8 mouse cellular contexts compared by ENCODE assay signal in genomic region chr5:135134534-135134933, GRCm38 (mm10). TPM values are rescaled to one million over a fixed set of nuclear protein-coding genes. Genes with fewer than 3 reads are reported as not detected.
DNase-seq lines count a peak whose midpoint lies in the region; ATAC-seq lines count a peak whose summit lies in the region.

No protein-coding gene starts in this region.

- no peak for ATAC-seq in heart, embryonic 12.5 days (ENCODE audit: insufficient number of reproducible peaks, low FRiP score)
- ATAC-seq in megakaryocyte-erythroid progenitor cell, adult 5-6 weeks (replicated peaks; ENCODE audit: low FRiP score, low TSS enrichment, poor library complexity, severe bottlenecking): peak; percentile 24; the same call in 1 of the 2 replicates
- ATAC-seq in stomach, embryonic 14.5 days (ENCODE audit: insufficient number of reproducible peaks, insufficient read depth, low FRiP score, low read depth): no peak

- no peak overlapping the region for H3K9ac ChIP-seq in heart, embryonic 12.5 days
- H3K9ac ChIP-seq in stomach, embryonic 14.5 days (replicated peaks; ENCODE audit: low read depth, low read length): no peak overlapping the region

- peak overlapping the region; percentile 55 for H3K4me2 ChIP-seq in heart, embryonic 12.5 days
- peak overlapping the region; percentile 32 for H3K4me2 ChIP-seq in stomach, embryonic 14.5 days (replicated peaks; ENCODE audit: low read depth, low read length)

- DNase-seq in layer of hippocampus, postnatal 25 days (ENCODE audit: extremely low spot score in 1 of 2, low spot score in 1 of 2): peak; percentile 17 to 46
- no peak for DNase-seq in layer of hippocampus, adult 8-10 months (ENCODE audit: low spot score in 2 of 2)
- peak; percentile 52 for DNase-seq in brain, adult 2 months (ENCODE audit: low read depth, low spot score)
- peak; percentile 67 to 73 for DNase-seq in kidney, postnatal 4 days
- no peak for DNase-seq in right cerebral cortex, adult 18-20 months

- H3K4me1 ChIP-seq in heart, embryonic 12.5 days (replicated peaks): peaks cover 10% of the 10 kb centered on the region
- 0 out of 2 replicates have a peak, but pooled peaks cover 5% of the 10 kb centered on the region for H3K4me1 ChIP-seq in stomach, embryonic 14.5 days (ENCODE audit: control insufficient read depth, insufficient read depth, low read length)

- no peak overlapping the region for H3K27ac ChIP-seq in heart, embryonic 12.5 days (ENCODE audit: poor library complexity, severe bottlenecking)
- no peak overlapping the region for H3K27ac ChIP-seq in stomach, embryonic 14.5 days (ENCODE audit: low read length)

- peaks cover 67% of the 10 kb centered on the region for H3K27me3 ChIP-seq in heart, embryonic 12.5 days (replicated peaks)
- peaks cover 24% of the 10 kb centered on the region for H3K27me3 ChIP-seq in stomach, embryonic 14.5 days (ENCODE audit: control insufficient read depth, insufficient read depth, low read length)

- H3K4me3 ChIP-seq in heart, embryonic 12.5 days: peak overlapping the region; percentile 25
- H3K4me3 ChIP-seq in stomach, embryonic 14.5 days (ENCODE audit: low read depth, low read length): peak overlapping the region; percentile 9; the same call in 1 of the 2 replicates

- no peaks in the 10 kb centered on the region for H3K36me3 ChIP-seq in heart, embryonic 12.5 days
- no peaks in the 10 kb centered on the region for H3K36me3 ChIP-seq in stomach, embryonic 14.5 days (ENCODE audit: control insufficient read depth, insufficient read depth, low read length)

- peaks cover 6% of the 10 kb centered on the region for H3K9me3 ChIP-seq in heart, embryonic 12.5 days (replicated peaks)
- no peaks in the 10 kb centered on the region for H3K9me3 ChIP-seq in stomach, embryonic 14.5 days (ENCODE audit: control insufficient read depth, low read depth, low read length)

- 5% methylated on average over 8 of the region's 8 CpGs for WGBS in heart, embryonic 12.5 days
- WGBS in stomach, embryonic 14.5 days: 6% methylated on average over 8 of the region's 8 CpGs

RNA-seq across cellular contexts. Expression of gene Tbl2, which starts 14.9 kb away (rescaled TPM):
- total RNA-seq in layer of hippocampus, postnatal 25 days (2021): 10 to 100 TPM; 32.1 to 34.4 TPM
- 10 to 100 TPM; 25.4 to 34.4 (median 28.4) TPM for total RNA-seq in layer of hippocampus, adult 8-10 months (2022)
- polyA plus RNA-seq in heart, embryonic 12.5 days (2016; fragmentation: Nextera tagmentation; extraction: Ambion mirVana): 26.8 and 27.2 TPM in 2 replicates
- 11.6 and 13.3 TPM in 2 replicates for total RNA-seq in megakaryocyte-erythroid progenitor cell, adult 5-6 weeks (2014; fragmentation: Nextera tagmentation)
- total RNA-seq in megakaryocyte-erythroid progenitor cell, adult 5-6 weeks (2017): 19.8 and 20.4 TPM in 2 replicates
- polyA plus RNA-seq in stomach, embryonic 14.5 days (2014; fragmentation: Nextera tagmentation; extraction: Ambion mirVana): 24.8 and 28.5 TPM in 2 replicates

RNA-seq across cellular contexts. Expression of gene Bcl7b, which starts 33.5 kb away (rescaled TPM):
- total RNA-seq in layer of hippocampus, postnatal 25 days (2021): 10 to 100 TPM; 49.6 to 53.7 TPM
- total RNA-seq in layer of hippocampus, adult 8-10 months (2022): 10 to 100 TPM; 46.6 to 51.8 (median 49.6) TPM
- 34.2 and 38.2 TPM in 2 replicates for polyA plus RNA-seq in heart, embryonic 12.5 days (2016; fragmentation: Nextera tagmentation; extraction: Ambion mirVana)
- 37.2 and 48.3 TPM in 2 replicates for total RNA-seq in megakaryocyte-erythroid progenitor cell, adult 5-6 weeks (2014; fragmentation: Nextera tagmentation)
- total RNA-seq in megakaryocyte-erythroid progenitor cell, adult 5-6 weeks (2017): 25.1 and 33.3 TPM in 2 replicates
- 45.1 and 48.9 TPM in 2 replicates for polyA plus RNA-seq in stomach, embryonic 14.5 days (2014; fragmentation: Nextera tagmentation; extraction: Ambion mirVana)

RNA-seq across cellular contexts. Expression of gene Mlxipl, which starts 44.8 kb away (rescaled TPM):
- 1 to 10 TPM; 3.1 to 5.8 TPM for total RNA-seq in layer of hippocampus, postnatal 25 days (2021)
- 10 to 100 TPM in 2 of 4 experiments, 1 to 10 TPM in 2; 4.5 to 17.6 (median 11.8) TPM for total RNA-seq in layer of hippocampus, adult 8-10 months (2022)
- polyA plus RNA-seq in heart, embryonic 12.5 days (2016; fragmentation: Nextera tagmentation; extraction: Ambion mirVana): 0.59 and 1.0 TPM in 2 replicates
- not detected in 2 replicates for total RNA-seq in megakaryocyte-erythroid progenitor cell, adult 5-6 weeks (2014; fragmentation: Nextera tagmentation)
- not detected in 2 replicates for total RNA-seq in megakaryocyte-erythroid progenitor cell, adult 5-6 weeks (2017)
- polyA plus RNA-seq in stomach, embryonic 14.5 days (2014; fragmentation: Nextera tagmentation; extraction: Ambion mirVana): 2.7 and 3.6 TPM in 2 replicates

RNA-seq across cellular contexts. Expression of gene Baz1b, which starts 52.5 kb away (rescaled TPM):
- total RNA-seq in layer of hippocampus, postnatal 25 days (2021): 10 to 100 TPM; 65.5 to 72.7 TPM
- total RNA-seq in layer of hippocampus, adult 8-10 months (2022): 10 to 100 TPM; 67.3 to 95.8 (median 83.4) TPM
- 37.2 and 38.4 TPM in 2 replicates for polyA plus RNA-seq in heart, embryonic 12.5 days (2016; fragmentation: Nextera tagmentation; extraction: Ambion mirVana)
- total RNA-seq in megakaryocyte-erythroid progenitor cell, adult 5-6 weeks (2014; fragmentation: Nextera tagmentation): 128 and 135 TPM in 2 replicates
- 154 and 160 TPM in 2 replicates for total RNA-seq in megakaryocyte-erythroid progenitor cell, adult 5-6 weeks (2017)
- 60.3 and 60.7 TPM in 2 replicates for polyA plus RNA-seq in stomach, embryonic 14.5 days (2014; fragmentation: Nextera tagmentation; extraction: Ambion mirVana)

RNA-seq across cellular contexts. Expression of gene Vps37d, which starts 56.5 kb away (rescaled TPM):
- 10 to 100 TPM; 30.4 to 32.8 TPM for total RNA-seq in layer of hippocampus, postnatal 25 days (2021)
- total RNA-seq in layer of hippocampus, adult 8-10 months (2022): 10 to 100 TPM; 26.0 to 29.5 (median 28.7) TPM
- polyA plus RNA-seq in heart, embryonic 12.5 days (2016; fragmentation: Nextera tagmentation; extraction: Ambion mirVana): 4.4 and 4.7 TPM in 2 replicates
- not detected in 2 replicates for total RNA-seq in megakaryocyte-erythroid progenitor cell, adult 5-6 weeks (2014; fragmentation: Nextera tagmentation)
- total RNA-seq in megakaryocyte-erythroid progenitor cell, adult 5-6 weeks (2017): 0.38 TPM in 1 of 2 replicates, not detected in the other
- polyA plus RNA-seq in stomach, embryonic 14.5 days (2014; fragmentation: Nextera tagmentation; extraction: Ambion mirVana): 7.2 and 7.7 TPM in 2 replicates

Comparison
In these comparisons a context has a peak if more than half of its experiments do, and no peak if none do; other contexts are left out.
1. DNase-seq: peak in layer of hippocampus, postnatal 25 days (2 of 2), brain, adult 2 months (single experiment) and kidney, postnatal 4 days (2 of 2); none in layer of hippocampus, adult 8-10 months (0 of 2) and right cerebral cortex, adult 18-20 months (single experiment).
2. RNA of gene Mlxipl, which starts 44.8 kb away (total RNA-seq): 4.5 to 17.6 TPM in layer of hippocampus, adult 8-10 months and 3.1 to 5.8 TPM in layer of hippocampus, postnatal 25 days; not detected in megakaryocyte-erythroid progenitor cell, adult 5-6 weeks; every median in the first group is over 4 times any median in the second.